Mouse (Mus musculus) liver, postnatal 0 days (tissue): Measurements from ENCODE around the gene Fam227a.

ENCODE experiments used
- CTCF ChIP-seq: sonication (generic); IDR thresholded peaks from 2 replicates; pipeline ENCODE4 v1.5.1; 2016; ENCODE audit warnings: antibody characterized with exemption, low read depth
- EP300 ChIP-seq: IDR thresholded peaks from 2 replicates; pipeline ENCODE4 v1.6.1; 2016; ENCODE audit warnings: antibody characterized with exemption, low read depth, mild to moderate bottlenecking

- TF ChIP-seq CTCF = no peak
- no peak for TF ChIP-seq EP300
Measured at GRCm38 (mm10) chr15:79670972-79671299, 12.2 kb upstream of the Fam227a start.
